ENCODE assay signal across 9 mouse cellular contexts in the genomic region with DNA sequence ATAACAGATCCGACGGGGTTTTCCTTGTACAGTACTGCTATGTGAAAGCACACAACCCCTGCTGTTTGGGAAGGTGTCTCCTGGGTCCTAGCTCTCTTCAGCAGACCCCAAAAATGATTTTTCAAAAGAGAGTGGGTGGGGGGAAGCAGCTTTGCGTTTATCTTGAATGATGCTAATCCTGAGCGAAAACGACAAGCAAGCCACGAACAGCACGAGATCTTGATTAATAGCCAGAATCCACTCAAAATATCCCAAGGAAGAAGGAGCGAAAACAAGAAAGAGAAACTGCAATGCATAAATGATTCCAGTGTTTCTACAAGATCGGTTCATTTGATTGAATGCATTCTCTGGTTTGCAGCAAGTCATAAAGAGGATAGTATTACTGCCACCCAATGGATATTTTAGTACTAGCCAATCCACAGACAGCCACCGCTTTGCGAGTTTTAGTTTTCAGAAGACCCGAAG. TPM values are rescaled to one million over a fixed set of nuclear protein-coding genes. Genes with fewer than 3 reads are reported as not detected.
DNase-seq lines count a peak whose midpoint lies in the region; ATAC-seq and TF ChIP-seq lines count a peak whose summit lies in the region.
"Had no signal": no experiment of that assay in that cellular context is flagged by ENCODE, and none has a peak within 500 bp of the region (broad histone marks: within the 10 kb centered on the region; RNA-seq: fewer than 3 reads in every experiment).

Il1rapl1 (minus strand) TSS at position 37 of the 465 bp plus-strand sequence.

- H3K4me1 ChIP-seq in heart, embryonic 16.5 days (ENCODE audit: control insufficient read depth, insufficient read depth, low read length), result no peaks in the 10 kb centered on the region
- H3K4me1 ChIP-seq in heart, postnatal 0 days (ENCODE audit: control insufficient read depth, insufficient read depth), result no peaks in the 10 kb centered on the region

- H3K9me3 ChIP-seq in heart, embryonic 16.5 days (replicated peaks; ENCODE audit: control insufficient read depth, low read length), result no peaks in the 10 kb centered on the region
- no peaks in the 10 kb centered on the region for H3K9me3 ChIP-seq in heart, postnatal 0 days (replicated peaks; ENCODE audit: control insufficient read depth, low read length)

- DNase-seq in heart, adult 18-20 months, result no peak
- peak; percentile 39 for DNase-seq in cerebellum, adult 8-10 months
- peak; percentile 6 for DNase-seq in heart, postnatal 0 days (ENCODE audit: low spot score)
- DNase-seq in left cerebral cortex, postnatal 25 days (ENCODE audit: low spot score in 2 of 2), result peak; percentile 41 to 70
- DNase-seq in retina, postnatal 7 days (ENCODE audit: low read depth, low spot score), result peak; percentile 8
- no peak for DNase-seq in adrenal gland, adult 2 months
- DNase-seq in spleen, adult 18-20 months, result no peak

- H3K27me3 ChIP-seq in heart, embryonic 16.5 days (ENCODE audit: control insufficient read depth, insufficient read depth, low read length), result no peaks in the 10 kb centered on the region
- H3K27me3 ChIP-seq in heart, postnatal 0 days (ENCODE audit: control insufficient read depth, insufficient read depth, low read length), result no peaks in the 10 kb centered on the region

- H3K27ac ChIP-seq in heart, embryonic 16.5 days (ENCODE audit: low read length), result no peak within 1 kb of the TSS
- no peak within 1 kb of the TSS for H3K27ac ChIP-seq in heart, postnatal 0 days (ENCODE audit: low read depth)

- peak; percentile 9; the same call in 1 of the 2 replicates for TF ChIP-seq CTCF in heart, postnatal 0 days (IDR thresholded peaks at IDR 0.05; ENCODE audit: low read depth)

- no peak for ATAC-seq in heart, embryonic 16.5 days (replicated peaks; ENCODE audit: extremely low read depth, insufficient read depth, low FRiP score)
- no peak for ATAC-seq in heart, postnatal 0 days (ENCODE audit: insufficient read depth, low read depth)

- H3K4me3 ChIP-seq in heart, embryonic 16.5 days (ENCODE audit: low read length), result peak within 1 kb of the TSS; percentile 51
- peak within 1 kb of the TSS; percentile 44 for H3K4me3 ChIP-seq in heart, postnatal 0 days (ENCODE audit: low read depth, low read length)

- no peak for TF ChIP-seq EP300 in heart, postnatal 0 days (IDR thresholded peaks at IDR 0.05; ENCODE audit: low read depth)

- H3K36me3 ChIP-seq in heart, embryonic 16.5 days (ENCODE audit: control insufficient read depth, insufficient read depth), result no peaks in the 10 kb centered on the region
- H3K36me3 ChIP-seq in heart, postnatal 0 days (replicated peaks; ENCODE audit: control insufficient read depth, insufficient read depth, low read length), result no peaks in the 10 kb centered on the region

- WGBS in heart, embryonic 16.5 days, result 15% methylated on average over 12 of the region's 12 CpGs
- 17% methylated on average over 12 of the region's 12 CpGs for WGBS in heart, postnatal 0 days

- peak within 1 kb of the TSS; percentile 74 for H3K4me2 ChIP-seq in heart, embryonic 16.5 days (ENCODE audit: low read depth, low read length)
- H3K4me2 ChIP-seq in heart, postnatal 0 days (ENCODE audit: low read depth, low read length), result peak within 1 kb of the TSS; percentile 62

- intact Hi-C loops in left cerebral cortex, postnatal 25 days (cut with DNase I), result loop anchor here (10.0 kb wide), 1 partner anchor 511 kb away; no protein-coding TSS in a partner anchor

- H3K9ac ChIP-seq in heart, embryonic 16.5 days (ENCODE audit: low read length), result peak within 1 kb of the TSS; percentile 38
- no peak within 1 kb of the TSS for H3K9ac ChIP-seq in heart, postnatal 0 days (replicated peaks; ENCODE audit: low read depth, low read length)

RNA-seq across cellular contexts. Expression of gene Il1rapl1, which starts in this region (rescaled TPM):
- polyA plus RNA-seq in heart, embryonic 16.5 days (2015; fragmentation: Nextera tagmentation; extraction: Ambion mirVana), result 0.09 and 0.41 TPM in 2 replicates
- total RNA-seq in heart, adult 18-20 months (2021), result not detected
- total RNA-seq in heart, postnatal 0 days (2014; rRNA removed; ENCODE audit: low replicate concordance), result not detected in 2 replicates
- polyA plus RNA-seq in heart, postnatal 0 days (2015; fragmentation: Nextera tagmentation; extraction: Ambion mirVana), result 0.08 TPM in 2 replicates
- total RNA-seq in left cerebral cortex, postnatal 25 days (2021), result 10 to 100 TPM; 38.2 to 39.2 TPM
- under 1 TPM; 0.35 TPM for total RNA-seq in adrenal gland, adult 2 months (2021)
- polyA plus RNA-seq in adrenal gland, adult 2 months (2012; rRNA removed), result not detected in 2 replicates
- total RNA-seq: ES-E14 had no signal

Comparison
In these comparisons a context has a peak if more than half of its experiments do, and no peak if none do; other contexts are left out.
1. RNA of gene Il1rapl1 (total RNA-seq): 38.2 to 39.2 TPM in left cerebral cortex, postnatal 25 days; 0.35 TPM in adrenal gland, adult 2 months, not detected in heart, adult 18-20 months and not detected in heart, postnatal 0 days; every median in the first group is over 10 times any median in the second.
2. Peak in DNase-seq, H3K4me3 ChIP-seq and H3K4me2 ChIP-seq in heart, postnatal 0 days; RNA of the gene not detected or under 1 TPM.
3. DNase-seq: peak in cerebellum, adult 8-10 months (single experiment), left cerebral cortex, postnatal 25 days (2 of 2) and retina, postnatal 7 days (single experiment); none in heart, adult 18-20 months (0 of 2), adrenal gland, adult 2 months (single experiment) and spleen, adult 18-20 months (0 of 2).